Mouse (Mus musculus) kidney, embryonic 16.5 days (tissue): ENCODE results near the gene Pde4d. TPM values are rescaled to one million over a fixed set of nuclear protein-coding genes. Genes with fewer than 3 reads are reported as not detected.

Experiments
- ATAC-seq: fragments of 200-750 bp; cut with Nextera tagmentation; 2 replicates; pipeline ENCODE4 v1.8.0; 2017; ENCODE audit warnings: moderate TSS enrichment; ENCODE audit not compliant: low FRiP score, low TSS enrichment
- H3K27ac ChIP-seq: fragments of 300-500 bp; sonication (generic); 2 replicates; pipeline ENCODE4 v1.5.1; 2014; ENCODE audit warnings: low read length
- H3K27me3 ChIP-seq: fragments of 300-500 bp; sonication (generic); 2 replicates; pipeline ENCODE4 v1.6.1; 2014; ENCODE audit warnings: low read length, control low read depth, mixed read lengths; ENCODE audit not compliant: insufficient read depth
- H3K36me3 ChIP-seq: fragments of 300-500 bp; sonication (generic); 2 replicates; pipeline ENCODE4 v1.6.1; 2014; ENCODE audit warnings: low read length, control low read depth, mixed read lengths; ENCODE audit not compliant: insufficient read depth
- H3K4me1 ChIP-seq: fragments of 300-500 bp; sonication (generic); 2 replicates; pipeline ENCODE4 v1.6.1; 2014; ENCODE audit warnings: low read length, control low read depth, mixed read lengths; ENCODE audit not compliant: insufficient read depth
- H3K4me2 ChIP-seq: fragments of 300-500 bp; sonication (generic); replicated peaks from 2 replicates; pipeline ENCODE4 v1.6.1; 2014; ENCODE audit warnings: low read depth, low read length
- H3K4me3 ChIP-seq: fragments of 300-500 bp; sonication (generic); 2 replicates; pipeline ENCODE4 v1.5.1; 2014; ENCODE audit warnings: mild to moderate bottlenecking, low read length
- H3K9ac ChIP-seq: fragments of 300-500 bp; sonication (generic); replicated peaks from 2 replicates; pipeline ENCODE4 v1.6.1; 2014; ENCODE audit warnings: low read length
- H3K9me3 ChIP-seq: fragments of 300-500 bp; sonication (generic); 2 replicates; pipeline ENCODE4 v1.6.1; 2016; ENCODE audit warnings: low read length, control low read depth
- WGBS: fragments of 180-500 bp; shearing (Covaris S2); extraction: QIAGEN DNeasy Blood & Tissue Kit; methylation state at CpG from one replicate; pipeline ENCODE4 v1.1.7; 2014; 5-methylcytosine and 5-hydroxymethylcytosine counted together
- polyA plus RNA-seq: library from polyadenylated mRNA; unstranded; fragments of >200 nt; fragmentation: Nextera tagmentation; extraction: Ambion mirVana; gene quantifications from 2 replicates; pipeline ENCODE4 v1.2.1, GENCODE M21; 2015

Gene Pde4d
- polyA plus RNA-seq, 1 experiment from 2014 or later, result 11.1 TPM

DNA sequence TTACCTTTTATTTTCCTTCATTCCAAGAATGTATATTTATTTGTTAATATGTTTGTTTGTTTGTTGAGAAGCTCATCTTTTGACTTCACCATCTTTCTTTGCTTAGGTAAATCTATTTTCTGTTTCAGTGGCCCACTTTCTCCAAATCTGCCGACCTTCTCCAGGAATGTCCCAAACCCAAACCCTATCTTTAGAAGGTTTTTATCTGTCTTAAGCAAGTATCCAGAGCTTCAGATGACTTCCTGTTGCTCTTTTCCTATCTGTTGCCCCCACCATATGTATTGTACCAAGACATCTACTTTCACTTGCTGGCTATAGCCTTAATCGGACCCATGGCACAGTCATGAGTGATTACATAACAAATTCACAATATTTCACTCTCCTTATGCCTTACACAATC, 1238.4 kb downstream of the Pde4d start:
- 84% methylated on average over 2 of the region's 2 CpGs for WGBS
- H3K4me1 ChIP-seq, result peaks cover 9% of the 10 kb centered on the region
- H3K4me2 ChIP-seq, result no peak overlapping the region
- H3K27me3 ChIP-seq, result no peaks in the 10 kb centered on the region
- H3K27ac ChIP-seq, result no peak overlapping the region
- H3K36me3 ChIP-seq, result no peaks in the 10 kb centered on the region
- no peaks in the 10 kb centered on the region for H3K9me3 ChIP-seq
- H3K9ac ChIP-seq, result no peak overlapping the region
- ATAC-seq, result no peak
- no peak overlapping the region for H3K4me3 ChIP-seq

DNA sequence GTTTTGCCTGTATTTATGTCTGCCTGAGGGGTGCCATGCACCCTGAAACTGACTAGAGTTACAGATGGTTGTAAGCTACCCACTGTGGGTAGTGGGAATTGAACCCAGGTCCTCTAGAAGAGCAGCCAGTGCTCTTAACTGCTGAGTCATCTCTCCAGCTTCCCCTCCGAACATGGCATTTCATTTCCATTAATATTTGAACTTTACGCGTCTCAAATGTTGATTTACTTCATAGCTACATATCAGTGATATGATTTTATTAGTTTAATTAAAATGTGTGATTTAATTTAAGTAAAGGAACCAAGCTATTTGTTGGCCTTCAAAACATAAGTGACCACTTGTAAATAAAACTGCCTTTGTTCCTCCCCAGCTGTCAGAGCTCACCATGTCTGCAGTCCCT, 1239.4 kb downstream of the Pde4d start:
- 76% methylated on average over 3 of the region's 3 CpGs for WGBS
- no peak for ATAC-seq
- no peak overlapping the region for H3K4me2 ChIP-seq
- H3K4me1 ChIP-seq, result peaks cover 12% of the 10 kb centered on the region
- no peaks in the 10 kb centered on the region for H3K36me3 ChIP-seq
- no peaks in the 10 kb centered on the region for H3K27me3 ChIP-seq
- H3K4me3 ChIP-seq, result no peak overlapping the region
- no peak overlapping the region for H3K27ac ChIP-seq
- H3K9me3 ChIP-seq, result no peaks in the 10 kb centered on the region
- H3K9ac ChIP-seq, result no peak overlapping the region

DNA sequence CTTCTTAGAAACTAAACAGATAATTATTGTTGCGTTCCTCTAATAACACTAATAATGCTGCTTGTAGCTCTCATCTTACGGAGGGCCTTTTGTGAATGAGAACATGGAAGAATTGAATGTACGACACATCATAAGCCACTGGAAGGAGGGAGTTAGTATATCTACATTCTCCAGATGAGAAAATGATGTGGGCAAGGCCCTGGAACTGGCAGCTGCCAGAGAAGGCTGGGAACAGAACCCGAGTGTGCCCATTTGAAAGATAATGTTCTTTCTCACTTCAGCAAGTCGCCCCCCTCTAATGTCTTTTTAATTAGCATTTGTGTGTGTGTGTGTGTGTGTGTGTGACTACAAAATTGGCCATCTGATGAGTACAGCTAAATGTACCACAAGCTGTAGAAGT, 1240.8 kb downstream of the Pde4d start:
- no peak overlapping the region for H3K9ac ChIP-seq
- no peaks in the 10 kb centered on the region for H3K9me3 ChIP-seq
- H3K4me3 ChIP-seq, result no peak overlapping the region
- peaks cover 17% of the 10 kb centered on the region for H3K4me1 ChIP-seq
- no peaks in the 10 kb centered on the region for H3K27me3 ChIP-seq
- ATAC-seq, result no peak
- H3K27ac ChIP-seq, result no peak overlapping the region
- no peaks in the 10 kb centered on the region for H3K36me3 ChIP-seq
- 88% methylated on average over 5 of the region's 5 CpGs for WGBS
- no peak overlapping the region for H3K4me2 ChIP-seq

DNA sequence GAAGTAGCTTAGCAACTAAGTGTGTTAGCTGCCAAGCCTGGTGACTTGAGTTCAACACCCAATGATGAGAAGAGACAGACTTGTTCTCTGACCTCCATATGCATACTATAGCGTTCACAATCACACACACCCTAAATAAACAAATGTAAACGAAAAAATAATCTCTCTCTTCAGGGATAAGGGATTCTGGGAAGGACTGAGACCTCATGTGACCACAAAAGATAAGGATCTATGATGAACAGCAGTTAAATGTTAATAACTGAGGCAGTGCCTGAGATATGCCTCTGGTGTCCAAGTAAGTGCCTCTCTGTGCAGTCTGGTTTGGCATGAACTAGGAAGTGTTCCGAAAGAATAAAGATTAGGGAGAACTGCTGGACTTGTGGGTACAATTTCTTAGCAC, 1243.1 kb downstream of the Pde4d start:
- Histone ChIP-seq H3K27me3 (no peaks in the 10 kb centered on the region), H3K4me3 (no peak overlapping the region), H3K4me1 (peaks cover 13% of the 10 kb centered on the region), H3K4me2 (no peak overlapping the region), H3K9me3 (no peaks in the 10 kb centered on the region), H3K9ac (no peak overlapping the region), H3K27ac (no peak overlapping the region), H3K36me3 (no peaks in the 10 kb centered on the region)
- ATAC-seq, result no peak
- 51% methylated on average over 3 of the region's 3 CpGs for WGBS

DNA sequence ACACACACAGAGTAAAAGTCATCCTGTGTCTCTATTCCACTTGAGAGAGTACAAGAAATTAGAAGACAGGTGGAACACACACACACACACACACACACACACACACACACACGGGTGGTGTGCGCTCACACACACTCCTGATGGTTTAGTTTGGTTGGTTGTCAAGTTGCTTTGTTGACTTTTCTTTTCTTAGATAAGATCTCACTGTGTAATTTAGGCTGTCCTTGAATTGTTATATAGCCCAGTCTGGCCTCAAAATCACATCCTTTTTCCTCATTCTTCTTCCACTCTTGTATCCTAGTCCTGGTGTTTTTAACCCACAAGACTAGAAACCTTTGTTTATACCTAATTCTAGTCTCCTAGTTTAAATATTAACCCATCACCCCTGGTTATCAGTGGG, 1244.0 kb downstream of the Pde4d start:
- no peak for ATAC-seq
- H3K9me3 ChIP-seq, result no peaks in the 10 kb centered on the region; the same call in 1 of the 2 replicates

DNA sequence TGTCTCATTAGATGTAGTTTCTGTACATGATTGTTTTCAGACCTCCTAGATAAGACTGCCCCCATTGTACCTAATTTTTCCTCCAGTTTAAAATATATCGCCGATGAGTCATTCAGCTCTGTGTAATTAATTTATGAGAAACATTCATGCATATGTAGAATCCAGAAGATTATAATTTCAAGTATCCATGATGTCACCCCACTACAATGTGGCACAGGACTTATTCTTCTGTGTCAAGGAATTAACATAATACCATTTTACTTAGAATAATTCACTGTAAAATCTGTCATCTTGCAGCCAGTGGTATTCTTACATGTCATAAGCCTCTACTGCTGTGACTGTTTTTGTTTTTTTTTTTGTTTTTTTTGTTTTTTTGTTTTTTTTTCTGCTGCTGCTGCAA, 1244.5 kb downstream of the Pde4d start:
- Histone ChIP-seq H3K36me3 (no peaks in the 10 kb centered on the region), H3K4me1 (peaks cover 13% of the 10 kb centered on the region), H3K9me3 (no peaks in the 10 kb centered on the region; the same call in 1 of the 2 replicates), H3K9ac (no peak overlapping the region), H3K4me2 (no peak overlapping the region), H3K4me3 (no peak overlapping the region), H3K27ac (no peak overlapping the region), H3K27me3 (no peaks in the 10 kb centered on the region)
- no peak for ATAC-seq
- WGBS, result 74% methylated on average over 2 of the region's 2 CpGs

More for the DNA sequence above, 1244.0 kb downstream of the Pde4d start:
- H3K36me3 ChIP-seq, result no peaks in the 10 kb centered on the region
- WGBS, result 38% methylated on average over 2 of the region's 2 CpGs
- H3K9ac ChIP-seq, result no peak overlapping the region
- no peaks in the 10 kb centered on the region for H3K27me3 ChIP-seq
- H3K4me2 ChIP-seq, result no peak overlapping the region
- H3K4me1 ChIP-seq, result peaks cover 13% of the 10 kb centered on the region
- H3K27ac ChIP-seq, result no peak overlapping the region
- H3K4me3 ChIP-seq, result no peak overlapping the region

DNA sequence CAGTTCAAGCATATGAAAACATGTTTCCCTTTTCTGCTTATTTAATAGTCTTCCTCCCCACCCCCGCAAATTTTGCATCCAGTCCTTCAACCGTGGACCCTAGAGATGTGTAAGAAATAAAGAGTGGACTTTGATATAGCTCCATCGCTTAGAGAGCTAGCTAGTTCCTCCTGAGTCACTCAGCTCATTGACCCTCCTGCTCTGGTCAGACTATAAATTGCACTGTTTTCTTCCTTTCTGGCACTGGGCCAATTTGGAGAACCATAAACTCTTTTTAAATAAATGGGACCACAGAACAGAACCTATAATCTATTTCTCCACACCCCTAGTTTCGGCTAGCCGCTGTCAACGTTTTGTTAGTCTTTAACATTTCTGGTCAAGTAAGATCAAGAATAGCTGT, 1245.3 kb downstream of the Pde4d start:
- Histone ChIP-seq H3K36me3 (0 out of 2 replicates have a peak, but pooled peaks cover 2% of the 10 kb centered on the region), H3K27me3 (no peaks in the 10 kb centered on the region), H3K9ac (no peak overlapping the region), H3K27ac (no peak overlapping the region), H3K4me3 (no peak overlapping the region), H3K4me2 (no peak overlapping the region), H3K9me3 (no peaks in the 10 kb centered on the region; the same call in 1 of the 2 replicates), H3K4me1 (peaks cover 13% of the 10 kb centered on the region)
- WGBS, result 45% methylated on average over 6 of the region's 6 CpGs
- peak; percentile 82; the same call in 1 of the 2 replicates for ATAC-seq

DNA sequence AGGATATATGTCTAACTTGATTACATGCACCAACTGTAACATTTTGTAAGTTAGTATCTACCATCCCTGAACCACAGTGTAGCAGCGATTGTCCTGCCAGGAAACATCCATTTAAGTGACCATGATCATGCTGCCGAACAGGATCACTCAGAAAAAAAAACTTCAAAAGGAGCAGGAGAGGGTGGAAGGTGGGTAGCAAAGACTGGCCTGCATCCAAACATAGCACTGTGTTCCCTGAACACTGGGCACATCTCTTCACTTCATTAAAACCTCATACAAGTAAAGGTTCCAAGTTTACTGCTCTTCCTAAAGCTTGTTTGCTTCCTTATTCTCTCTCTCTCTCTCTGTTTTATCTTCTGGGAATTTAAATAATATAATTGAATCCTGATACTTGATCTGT, 1256.4 kb downstream of the Pde4d start:
- WGBS, result 66% methylated on average over 2 of the region's 2 CpGs
- no peaks in the 10 kb centered on the region for H3K36me3 ChIP-seq
- peaks cover 7% of the 10 kb centered on the region; the same call in 1 of the 2 replicates for H3K4me1 ChIP-seq
- H3K9me3 ChIP-seq, result no peaks in the 10 kb centered on the region
- H3K4me3 ChIP-seq, result no peak overlapping the region
- H3K27ac ChIP-seq, result no peak overlapping the region
- no peak for ATAC-seq
- no peak overlapping the region for H3K9ac ChIP-seq
- H3K27me3 ChIP-seq, result no peaks in the 10 kb centered on the region
- H3K4me2 ChIP-seq, result no peak overlapping the region

DNA sequence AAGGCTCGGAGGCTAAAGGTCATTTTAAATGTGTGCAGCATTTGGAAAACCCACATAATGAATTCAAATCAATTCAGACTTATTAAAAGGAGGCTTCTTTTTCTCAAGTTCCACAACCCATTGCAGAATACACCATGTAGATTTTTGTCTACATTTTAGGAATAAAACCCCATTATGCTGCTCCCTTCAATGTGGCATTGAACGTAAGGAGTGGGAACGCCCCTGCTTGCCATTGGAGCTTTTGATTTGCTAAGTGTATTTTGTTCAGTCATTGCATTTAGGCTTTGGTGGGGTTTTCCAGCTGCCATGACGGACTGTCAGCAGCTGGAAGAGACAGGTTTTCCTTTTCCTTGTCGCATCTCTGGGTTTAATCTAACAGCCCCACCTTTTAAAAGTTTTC, 1256.8 kb downstream of the Pde4d start:
- 90% methylated on average over 5 of the region's 5 CpGs for WGBS
- no peak for ATAC-seq
- H3K27ac ChIP-seq, result no peak overlapping the region
- H3K4me3 ChIP-seq, result no peak overlapping the region
- no peak overlapping the region for H3K4me2 ChIP-seq
- no peaks in the 10 kb centered on the region for H3K9me3 ChIP-seq
- no peaks in the 10 kb centered on the region for H3K36me3 ChIP-seq
- no peaks in the 10 kb centered on the region for H3K27me3 ChIP-seq
- H3K9ac ChIP-seq, result no peak overlapping the region
- peaks cover 7% of the 10 kb centered on the region; the same call in 1 of the 2 replicates for H3K4me1 ChIP-seq

DNA sequence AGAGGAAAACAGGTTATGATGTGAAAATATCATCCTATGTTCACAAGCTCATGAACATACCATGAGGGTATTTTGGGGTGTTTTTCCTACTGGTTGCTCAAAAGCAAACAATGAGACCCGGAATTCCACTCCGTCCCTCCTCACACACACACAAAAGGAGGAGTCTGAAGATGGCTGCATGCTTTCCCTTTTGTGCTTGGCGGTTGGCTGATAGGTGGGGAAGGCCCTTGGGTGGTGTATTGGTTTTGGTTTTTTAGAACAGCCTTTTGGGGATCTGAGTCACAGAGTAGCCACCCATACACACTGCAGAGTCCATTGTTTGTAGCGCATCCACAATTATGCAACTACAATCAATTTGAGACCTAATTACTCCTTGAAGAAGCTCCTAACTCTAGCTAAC, 1257.4 kb downstream of the Pde4d start:
- Histone ChIP-seq H3K9ac (no peak overlapping the region), H3K4me1 (peaks cover 7% of the 10 kb centered on the region; the same call in 1 of the 2 replicates), H3K27ac (no peak overlapping the region), H3K9me3 (no peaks in the 10 kb centered on the region), H3K4me3 (no peak overlapping the region), H3K4me2 (no peak overlapping the region), H3K27me3 (no peaks in the 10 kb centered on the region), H3K36me3 (no peaks in the 10 kb centered on the region)
- 98% methylated on average over 4 of the region's 4 CpGs for WGBS
- no peak for ATAC-seq
